Mouse (Mus musculus) brain, embryonic 14.5 days (tissue): Measurements from ENCODE around the gene 2410015M20Rik. TPM values are rescaled to one million over a fixed set of nuclear protein-coding genes. Genes with fewer than 3 reads are reported as not detected.

ENCODE experiments used
- DNase-seq: peaks from one replicate; pipeline ENCODE4 v3.0.0-alpha.2; 2011; ENCODE audit warnings: low read depth
- CTCF ChIP-seq: fragments of 200-500 bp; IDR thresholded peaks from 2 replicates; pipeline ENCODE4 v1.5.1; 2012; ENCODE audit warnings: inconsistent platforms, mild to moderate bottlenecking, moderate library complexity, borderline replicate concordance; ENCODE audit not compliant: insufficient read depth, insufficient read length; ENCODE audit errors: extremely low read depth
- POLR2A ChIP-seq: fragments of 200-500 bp; IDR thresholded peaks from 2 replicates; pipeline ENCODE4 v1.6.1; 2012; ENCODE audit warnings: mild to moderate bottlenecking, inconsistent platforms, borderline replicate concordance; ENCODE audit not compliant: poor library complexity, insufficient read depth, insufficient read length, severe bottlenecking; ENCODE audit errors: extremely low read depth
- polyA plus RNA-seq: library from polyadenylated mRNA; depleted of rRNA; stranded (reverse); fragments of >200 nt; gene quantifications from 2 replicates; pipeline ENCODE4 v1.2.3, GENCODE M21; 2012

2410015M20Rik gene
- polyA plus RNA-seq, 1 experiment: 101 TPM

DNA sequence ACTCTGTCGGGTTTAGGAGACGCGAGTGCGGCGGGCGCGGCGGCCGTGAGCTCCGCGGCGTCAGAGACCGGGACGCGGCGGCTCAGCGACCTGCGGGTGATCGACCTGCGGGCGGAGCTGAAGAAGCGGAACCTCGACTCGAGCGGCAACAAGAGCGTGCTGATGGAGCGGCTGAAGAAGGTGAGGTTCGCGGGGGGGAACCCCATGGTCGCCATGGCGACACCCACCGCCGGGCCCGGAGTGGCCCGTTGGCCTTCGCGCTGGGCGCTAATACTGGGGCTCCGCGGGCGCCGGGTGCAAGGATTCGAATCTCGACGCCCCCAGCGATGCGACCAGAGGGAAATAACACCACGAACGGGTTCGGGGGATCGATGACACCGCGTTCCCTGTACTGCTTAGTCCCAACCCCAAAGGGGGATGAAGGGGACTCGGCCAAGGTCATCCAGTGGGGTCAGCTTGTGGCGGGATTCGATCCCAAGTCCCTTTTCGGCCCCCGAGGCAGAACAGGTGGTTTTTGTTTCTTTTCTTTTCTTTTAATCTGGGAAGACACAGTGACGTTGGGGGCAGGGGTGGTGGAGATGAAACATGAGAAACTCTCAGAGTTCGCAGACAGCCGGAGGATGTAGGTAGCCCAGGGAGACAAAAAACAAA is 24.3 kb downstream of the 2410015M20Rik start:
- DNase-seq: peak; percentile 61
- TF ChIP-seq POLR2A (no peak), CTCF (no peak)

DNA sequence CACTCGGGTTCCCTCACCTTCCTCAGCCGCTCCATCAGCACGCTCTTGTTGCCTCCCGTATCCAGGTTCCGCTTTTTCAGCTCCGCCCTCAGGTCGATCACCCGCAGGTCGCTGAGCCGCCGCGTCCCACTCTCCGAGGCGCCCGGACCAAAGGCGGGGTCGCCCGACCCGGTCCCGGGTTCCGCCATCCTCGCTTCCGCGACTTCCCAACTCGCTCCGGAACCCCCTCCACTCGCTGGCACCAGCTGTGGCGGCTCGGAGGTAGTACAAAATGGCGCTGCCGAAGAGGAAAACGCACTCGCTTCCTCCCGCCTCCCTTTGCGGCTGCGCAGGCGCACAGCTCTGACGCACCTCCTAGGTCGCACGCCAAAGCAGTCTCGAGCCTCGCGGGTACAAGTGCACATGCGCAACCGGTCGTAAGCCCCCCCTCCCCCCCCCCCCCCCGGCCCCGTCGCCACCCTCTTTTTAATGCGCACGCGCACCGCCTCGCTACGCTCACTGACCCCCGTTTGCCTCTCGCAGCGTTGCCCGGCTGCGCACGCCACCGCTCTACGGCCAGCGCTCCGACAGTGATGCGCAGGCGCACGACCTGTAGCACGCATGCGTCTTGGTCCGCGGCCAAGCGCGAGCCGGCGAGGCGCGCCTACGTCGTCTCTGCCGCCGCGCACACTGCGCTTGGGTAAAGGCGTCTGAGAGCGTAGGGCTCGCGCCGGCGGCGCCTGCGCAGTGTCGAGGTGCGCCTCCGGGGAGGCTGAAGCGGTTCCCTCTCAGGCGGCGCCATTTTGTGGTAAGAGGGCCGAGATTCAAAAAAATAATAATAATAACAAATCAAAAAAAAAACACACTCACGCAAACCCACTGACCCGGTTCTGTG is 25.1 kb downstream of the 2410015M20Rik start, which contains the start of the genes Safb2 and Safb:
Gene Safb2 (minus strand): TSS at position 329 of the 874 bp plus-strand sequence.
Gene Safb (plus strand): TSS at position 569 of the 874 bp plus-strand sequence.
- DNase-seq: peak; percentile 100
- TF ChIP-seq CTCF: peak; percentile 11; the same call in 1 of the 2 replicates
- TF ChIP-seq POLR2A: peak; percentile 86

- TF ChIP-seq POLR2A (no peak), CTCF (no peak)
- no peak for DNase-seq
Observed at GRCm38 (mm10) chr17:56583611-56584256, 25.8 kb downstream of the 2410015M20Rik start.

DNA sequence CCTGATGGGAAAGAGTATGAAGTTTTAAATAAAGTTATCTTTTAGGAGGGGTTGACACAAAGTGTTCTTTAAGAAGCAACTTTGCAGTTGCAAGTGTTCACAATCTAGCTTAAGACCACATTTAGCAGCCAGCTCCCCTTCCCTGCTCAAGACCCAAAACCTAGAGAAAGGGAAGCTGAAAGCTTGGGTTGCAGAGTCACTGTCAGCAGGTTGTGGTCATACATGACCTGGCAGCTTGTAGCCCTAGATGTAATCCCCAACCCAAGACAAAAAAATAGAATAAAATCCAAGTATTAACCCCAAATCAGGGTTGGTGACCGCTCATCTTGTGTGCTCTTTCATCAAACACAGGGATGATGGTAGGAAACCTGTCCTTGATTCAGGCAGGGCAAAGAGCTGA is 26.5 kb downstream of the 2410015M20Rik start:
- TF ChIP-seq POLR2A: no peak
- TF ChIP-seq CTCF: no peak
- DNase-seq: no peak

GRCm38 (mm10) chr17:56572939-56573338 is 36.6 kb downstream of the 2410015M20Rik start:
- DNase-seq: no peak
- no peak for TF ChIP-seq POLR2A
- TF ChIP-seq CTCF: no peak

- DNase-seq: no peak
- TF ChIP-seq CTCF: no peak
- TF ChIP-seq POLR2A: no peak
Observed at GRCm38 (mm10) chr17:56572154-56572553, 37.4 kb downstream of the 2410015M20Rik start.

GRCm38 (mm10) chr17:56570287-56570686 is 39.3 kb downstream of the 2410015M20Rik start:
- no peak for DNase-seq
- TF ChIP-seq CTCF: no peak
- no peak for TF ChIP-seq POLR2A

DNA sequence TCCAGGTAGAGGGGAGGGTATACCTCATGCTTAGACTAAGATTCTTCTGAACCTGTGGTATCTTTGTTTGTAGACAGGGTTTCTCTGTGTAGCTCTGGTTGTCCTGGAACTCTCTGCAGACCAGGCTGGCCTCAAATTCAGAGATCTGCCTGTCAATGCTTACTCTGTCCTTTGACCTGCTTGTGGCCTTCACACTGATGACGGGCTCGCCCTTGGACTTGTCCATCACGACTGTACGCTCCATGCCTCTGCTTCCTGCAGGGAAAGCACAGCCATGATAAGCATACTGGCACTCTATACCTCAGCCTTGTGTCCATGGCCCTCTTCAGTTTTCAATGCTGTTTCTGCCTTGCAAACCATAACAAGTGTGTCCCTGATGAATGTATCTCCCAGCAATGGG is 42.2 kb downstream of the 2410015M20Rik start:
- DNase-seq: no peak
- TF ChIP-seq POLR2A (no peak), CTCF (no peak)

- no peak for DNase-seq
Observed at GRCm38 (mm10) chr17:56566918-56567317, 42.7 kb downstream of the 2410015M20Rik start.

GRCm38 (mm10) chr17:56566293-56566692 is 43.3 kb downstream of the 2410015M20Rik start:
- TF ChIP-seq POLR2A (no peak), CTCF (no peak)
- peak; percentile 61 for DNase-seq

More at GRCm38 (mm10) chr17:56566918-56567317, 42.7 kb downstream of the 2410015M20Rik start:
- TF ChIP-seq POLR2A: no peak
- no peak for TF ChIP-seq CTCF

DNA sequence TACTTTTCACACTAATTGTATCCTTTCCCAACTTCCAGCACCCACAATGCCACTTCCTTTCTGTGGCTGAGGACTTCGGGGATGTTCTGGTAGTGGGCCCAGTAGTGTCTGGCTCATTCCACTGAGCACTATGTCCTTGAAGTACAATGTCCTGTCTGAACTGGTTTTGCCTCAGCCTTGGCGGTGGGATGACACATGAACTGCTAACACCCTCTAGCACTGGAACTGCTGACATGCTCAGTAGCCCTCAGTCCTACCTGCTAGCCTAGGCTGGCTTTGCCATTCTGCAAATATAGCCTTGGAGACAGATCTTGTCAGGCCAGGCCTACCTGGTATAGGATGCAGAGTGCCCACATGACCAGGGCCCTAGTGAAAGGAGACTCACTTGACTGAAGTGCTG is 47.7 kb downstream of the 2410015M20Rik start:
- TF ChIP-seq POLR2A (no peak), CTCF (no peak)

More for the DNA sequence above, 47.7 kb downstream of the 2410015M20Rik start:
- DNase-seq: no peak
